Mouse (Mus musculus) R1 (cell line): Measurements from ENCODE around the gene Mvk.
A peak's percentile ranks its signal among the peaks of the same experiment; 100 is the strongest.

Experiments used
- DNase-seq: peaks from one replicate; pipeline ENCODE4 v3.0.0-alpha.2; 2018; ENCODE audit warnings: low read depth, low spot score

Mvk gene

DNA sequence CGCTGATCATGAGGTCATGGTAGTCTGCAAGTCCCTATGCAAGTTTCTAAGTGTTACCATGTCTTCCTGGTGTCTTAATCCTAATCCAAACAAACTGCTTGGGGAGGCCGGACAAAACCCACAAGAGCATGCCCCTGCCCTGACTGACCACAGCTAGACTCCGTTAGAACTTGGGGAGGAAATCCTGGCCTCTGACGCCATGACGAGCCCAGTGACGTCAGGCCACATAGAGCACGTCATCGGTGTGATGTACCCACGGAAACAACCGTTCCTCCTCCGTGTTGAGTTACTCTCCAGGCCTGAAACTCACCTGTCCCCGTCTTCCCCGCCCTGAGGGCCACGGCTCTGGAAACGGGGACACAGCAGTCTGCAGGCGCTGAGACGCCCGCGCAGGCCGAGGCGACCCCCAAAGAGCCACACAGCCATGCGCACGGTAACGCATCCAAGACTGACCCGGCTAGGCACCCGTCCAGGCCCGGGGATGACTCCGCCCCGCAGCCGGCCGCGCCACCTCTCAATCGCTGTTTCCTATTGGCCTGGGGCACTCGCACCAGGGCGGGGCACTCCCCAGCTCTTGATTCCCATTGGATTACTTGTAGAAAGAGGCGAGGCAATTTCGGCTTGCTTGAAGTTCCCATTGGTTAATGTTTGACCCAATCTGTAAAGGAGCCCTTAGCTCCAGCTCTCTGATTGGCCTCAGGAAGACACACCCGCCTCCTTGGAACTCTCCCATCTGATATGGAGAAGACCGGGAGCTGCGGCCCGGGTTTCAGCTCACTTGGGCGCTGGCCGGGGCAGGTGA, at the start of gene Mvk, which contains the start of gene Mmab:
Gene Mvk, plus strand, starts transcription at position 704 of the 802 bp plus-strand sequence.
Gene Mmab, minus strand, starts transcription at position 495 of the 802 bp plus-strand sequence.
- peak; percentile 100 for DNase-seq

DNA sequence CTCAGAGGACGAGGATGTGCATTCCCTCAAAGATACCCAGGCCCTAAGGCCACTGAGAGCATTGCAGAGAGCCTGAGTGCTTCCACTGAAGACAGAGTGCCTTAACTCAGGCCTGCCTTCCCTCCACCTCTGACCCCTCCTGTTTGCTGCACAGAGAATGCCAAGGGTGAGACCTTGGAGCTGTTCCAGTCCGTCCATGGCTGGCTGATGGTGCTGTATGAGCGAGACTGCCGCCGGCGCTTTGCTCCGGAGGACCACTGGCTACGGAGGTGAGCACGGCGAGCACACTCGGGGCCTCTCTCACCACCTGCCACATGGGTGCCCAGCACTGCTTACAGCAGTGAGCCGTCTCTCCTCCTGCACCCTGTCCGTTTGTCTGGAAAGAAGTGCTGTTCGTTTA, 37.5 kb upstream of the Mvk start:
- no peak for DNase-seq

DNA sequence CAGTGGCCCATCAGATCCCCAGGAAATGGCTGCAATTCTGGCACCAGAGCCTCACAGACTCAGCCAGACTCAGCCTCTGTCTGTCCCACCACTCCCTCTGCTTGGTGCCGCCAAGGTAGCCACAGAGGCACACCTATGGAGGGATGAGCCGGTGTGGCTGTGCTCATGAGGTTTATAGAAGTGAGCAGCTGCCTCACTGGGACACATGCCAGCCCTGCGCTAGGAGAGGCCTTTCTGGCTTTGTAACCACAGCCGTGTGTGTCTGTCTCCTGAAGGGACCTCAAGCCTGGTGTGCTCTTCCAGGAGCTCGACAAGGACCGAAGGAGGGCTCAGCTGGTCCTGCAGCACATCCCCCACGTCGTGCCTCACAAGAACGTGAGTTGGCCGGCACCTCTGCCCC, 36.8 kb upstream of the Mvk start:
- DNase-seq: no peak

DNA sequence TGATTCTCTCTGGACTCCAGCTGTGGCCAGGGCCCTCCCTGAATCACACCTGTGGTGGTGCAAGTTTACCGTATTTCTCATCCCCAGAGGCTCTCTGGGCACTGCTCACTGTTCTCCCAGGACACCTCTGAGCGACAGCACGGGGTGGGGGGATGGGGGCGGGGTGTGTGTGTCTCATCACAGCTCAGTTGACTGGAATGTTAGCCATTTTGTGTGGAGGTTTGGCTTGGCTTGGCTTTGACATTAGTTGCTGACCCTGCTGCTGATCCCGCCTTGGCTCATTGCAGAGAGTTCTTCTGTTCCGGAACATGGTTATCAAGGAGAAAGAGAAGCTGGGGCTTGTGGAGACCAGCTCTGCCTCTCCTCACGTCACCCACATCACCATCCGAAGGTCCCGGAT, 36.3 kb upstream of the Mvk start:
- no peak for DNase-seq

DNA sequence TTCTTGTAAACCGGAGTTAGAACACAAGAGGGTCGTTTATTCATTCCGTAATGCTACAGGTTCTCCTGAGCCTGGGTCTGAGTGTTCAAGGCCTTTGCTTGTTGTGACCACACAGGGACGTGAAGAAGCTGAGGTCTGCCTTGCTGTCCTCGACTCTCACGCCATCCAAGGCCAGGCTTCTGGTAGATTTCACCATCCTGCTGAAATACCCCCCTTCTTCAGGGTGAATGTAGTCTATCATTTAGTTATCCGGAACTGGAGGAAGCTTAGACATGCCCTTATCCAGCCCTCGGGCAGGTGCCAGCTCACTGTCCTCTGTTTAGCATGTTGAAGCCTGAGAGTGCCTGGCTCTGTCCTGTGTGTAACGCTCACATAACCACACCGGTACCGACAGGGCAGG, 35.2 kb upstream of the Mvk start:
- DNase-seq: no peak

DNA sequence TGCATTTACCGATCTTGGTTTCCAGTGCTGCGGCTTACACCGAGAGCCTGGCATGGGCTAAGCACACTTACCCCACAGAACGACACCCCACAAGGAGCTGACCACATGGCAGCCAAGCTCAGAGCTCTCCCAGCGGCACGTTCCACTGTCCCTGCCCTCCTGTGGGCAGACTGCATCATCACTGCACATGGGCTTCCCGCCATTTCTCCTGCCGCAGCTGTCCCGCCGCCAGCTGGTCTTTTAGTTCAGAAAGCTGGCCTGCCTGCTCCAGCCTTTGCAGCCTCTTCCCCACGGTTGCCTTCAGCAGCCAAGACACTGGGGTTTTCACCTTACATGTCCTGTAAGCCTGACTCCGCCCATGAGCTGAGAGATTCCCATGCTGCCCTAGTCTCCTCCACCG, 33.6 kb upstream of the Mvk start:
- DNase-seq: no peak

DNA sequence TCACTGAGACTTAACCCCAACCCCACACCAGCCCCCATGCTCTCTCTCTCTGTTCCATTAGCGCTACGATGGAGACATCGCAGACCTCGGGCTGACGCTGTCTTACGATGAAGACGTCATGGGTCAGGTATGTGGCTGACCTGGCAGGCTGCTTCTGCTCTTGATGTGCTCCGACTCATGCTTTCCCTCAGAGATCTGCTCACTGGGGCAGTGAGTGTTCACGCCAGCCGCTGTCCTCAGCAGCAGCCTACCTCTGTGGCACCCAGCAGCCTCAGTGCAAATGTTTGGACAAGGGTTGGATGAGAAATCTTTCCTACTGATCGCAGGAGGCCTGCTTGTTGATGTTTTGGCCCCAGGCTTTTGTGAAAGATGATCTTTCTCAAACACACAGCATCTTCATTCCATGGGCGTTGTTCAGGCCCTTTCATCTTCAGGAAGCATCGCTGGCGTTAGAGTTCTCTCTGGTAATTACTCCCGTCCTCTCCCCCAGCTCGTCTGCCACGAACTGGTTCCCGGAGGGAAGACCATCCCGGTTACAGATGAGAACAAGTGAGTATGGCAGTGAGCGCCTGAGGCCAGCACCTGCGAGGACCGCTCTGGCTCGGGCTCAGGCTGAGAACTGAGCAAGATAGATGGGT, 31.6 kb upstream of the Mvk start:
- peak; percentile 41 for DNase-seq

DNA sequence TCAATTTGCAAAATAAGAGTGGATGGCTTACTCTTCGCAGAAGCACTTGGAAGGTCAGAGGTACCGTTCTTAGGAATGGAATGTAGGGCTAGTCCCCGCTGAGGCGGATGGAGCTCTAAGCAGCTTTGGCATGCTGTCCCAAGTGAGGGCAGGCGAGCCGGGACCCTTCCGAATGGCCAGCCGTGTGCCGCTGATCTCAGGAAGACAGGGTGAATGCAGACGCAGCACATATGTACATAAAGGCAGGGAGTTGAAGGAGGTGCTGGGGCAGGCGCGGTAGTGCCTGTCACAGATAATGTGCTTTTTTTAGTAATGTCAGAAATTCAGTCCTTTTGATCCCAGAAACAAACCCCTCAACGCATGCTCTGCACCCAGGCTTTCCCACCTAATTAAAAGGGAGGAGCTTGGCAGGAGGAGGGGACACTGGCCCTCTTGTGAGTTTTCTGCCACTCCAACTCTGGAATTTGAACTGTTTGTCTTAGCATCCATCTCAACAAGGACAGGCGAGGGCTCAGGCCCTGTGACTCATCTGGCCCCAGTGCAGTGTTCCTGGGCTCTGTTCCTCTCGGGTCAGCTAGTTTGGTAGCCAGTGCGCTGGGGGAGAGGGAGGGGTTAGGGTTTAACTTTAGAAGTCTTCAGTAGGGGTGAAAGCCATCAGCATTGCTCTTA, 30.9 kb upstream of the Mvk start:
- no peak for DNase-seq

DNA sequence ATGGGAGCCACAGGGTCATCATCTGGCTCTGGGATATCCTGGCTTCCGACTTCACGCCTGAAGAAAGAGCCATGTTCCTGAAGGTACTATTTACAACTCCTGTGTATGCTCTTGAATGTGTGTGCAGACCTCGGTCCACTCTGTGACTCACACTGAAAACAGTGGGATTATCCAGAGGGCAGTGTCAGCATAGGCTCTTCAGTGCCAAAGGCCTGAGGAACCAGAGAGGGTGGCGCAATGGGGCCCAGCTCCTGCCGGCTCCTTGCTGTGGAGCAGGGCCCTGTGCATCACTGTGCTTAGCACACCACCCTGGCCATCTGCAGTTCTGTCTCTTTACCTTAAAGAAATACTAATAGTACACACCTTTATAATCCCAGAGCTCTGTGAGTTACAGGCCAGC, 28.5 kb upstream of the Mvk start:
- no peak for DNase-seq

DNA sequence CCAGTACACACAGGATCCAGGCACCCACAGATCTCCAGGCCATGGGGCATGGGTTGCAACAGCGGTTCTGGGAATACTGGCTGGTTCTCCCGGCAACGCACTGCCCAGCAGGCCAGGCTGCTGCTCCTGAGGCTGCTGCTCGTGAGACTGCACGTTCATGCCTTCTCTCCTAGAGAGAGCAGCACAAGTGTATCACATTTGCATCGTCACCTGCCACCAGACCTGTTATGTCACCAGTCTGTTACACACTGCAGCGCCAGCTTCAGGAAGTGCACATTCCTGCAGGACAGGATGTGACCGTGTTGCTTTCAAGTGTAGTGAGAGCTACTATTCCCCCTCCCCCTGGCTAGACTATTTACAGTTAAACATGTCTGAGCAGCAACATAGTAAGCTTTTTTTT, 27.2 kb upstream of the Mvk start:
- DNase-seq: no peak

DNA sequence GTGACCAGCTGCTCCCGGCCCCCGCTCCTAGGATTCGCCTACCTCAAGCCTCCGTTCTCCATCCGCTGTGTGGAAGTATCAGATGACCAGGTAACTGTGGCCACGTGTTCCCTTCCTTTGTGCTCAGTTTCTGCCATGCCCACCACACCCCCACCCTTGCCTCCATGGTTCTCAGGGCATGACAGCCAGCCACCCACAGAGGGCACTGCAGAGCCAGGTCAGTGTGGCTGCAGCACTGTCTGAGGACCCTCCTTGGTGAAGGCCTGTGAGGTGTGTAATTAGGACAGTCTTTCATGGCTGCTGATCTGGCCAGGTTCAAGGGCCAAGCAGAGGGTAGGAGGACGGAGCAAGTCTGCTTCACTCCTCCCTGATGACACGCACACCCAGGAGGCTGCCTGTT, 25.5 kb upstream of the Mvk start:
- peak; percentile 25 for DNase-seq

DNA sequence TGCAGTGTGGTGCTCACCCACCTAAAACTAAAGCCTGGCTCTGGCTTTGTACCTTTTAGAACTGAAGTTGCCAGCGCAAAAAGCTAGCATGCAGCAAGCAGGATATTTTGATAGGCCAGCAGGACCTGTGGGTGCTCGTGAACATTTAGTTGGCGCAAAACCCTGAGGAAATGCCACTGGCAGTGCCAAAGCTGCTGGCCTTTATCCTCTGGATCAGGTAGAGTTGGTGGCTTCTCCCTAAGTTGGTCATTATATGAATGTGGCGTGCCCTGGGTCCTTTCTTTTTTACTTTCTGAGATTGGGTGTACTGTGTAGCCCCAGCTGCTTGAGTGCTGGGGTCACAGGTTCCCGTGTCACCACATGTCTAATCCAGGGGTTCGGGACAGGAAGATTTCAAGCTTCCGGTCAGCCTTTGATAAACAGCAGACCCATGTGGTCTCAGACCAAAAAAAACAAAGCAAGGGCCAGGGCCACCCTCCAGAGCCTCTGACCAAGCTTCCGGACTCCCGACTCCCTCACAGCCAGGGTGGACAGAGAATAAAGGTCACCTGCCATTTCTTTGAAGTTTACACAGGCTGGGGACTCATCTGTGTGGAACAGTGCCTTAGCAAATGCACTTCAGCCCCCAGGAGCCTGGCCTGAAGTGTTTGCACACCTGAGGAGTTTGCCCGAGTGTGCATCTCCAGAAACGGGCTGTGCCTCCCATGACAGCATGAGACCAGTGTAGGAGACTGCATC, 22.3 kb upstream of the Mvk start:
- no peak for DNase-seq

DNA sequence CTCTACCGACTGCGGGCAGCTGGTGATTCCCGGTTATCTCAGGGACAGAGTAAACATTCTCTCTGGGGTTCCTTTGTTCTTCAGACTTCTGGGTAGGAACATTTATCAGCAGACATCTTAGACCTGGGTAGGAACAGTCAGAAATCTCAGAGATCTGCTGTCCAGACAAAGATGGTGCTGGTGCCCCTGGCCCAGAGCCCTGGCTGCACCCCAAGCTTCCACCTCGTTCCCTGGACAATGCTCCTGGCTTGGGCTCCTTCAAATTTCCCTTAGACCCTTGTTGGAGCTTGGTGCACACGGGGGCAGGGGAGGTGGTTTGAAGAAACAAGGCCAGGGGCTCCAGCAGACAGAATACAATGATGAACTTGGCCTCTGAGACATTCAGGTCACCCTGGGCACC, 21.5 kb upstream of the Mvk start:
- no peak for DNase-seq

DNA sequence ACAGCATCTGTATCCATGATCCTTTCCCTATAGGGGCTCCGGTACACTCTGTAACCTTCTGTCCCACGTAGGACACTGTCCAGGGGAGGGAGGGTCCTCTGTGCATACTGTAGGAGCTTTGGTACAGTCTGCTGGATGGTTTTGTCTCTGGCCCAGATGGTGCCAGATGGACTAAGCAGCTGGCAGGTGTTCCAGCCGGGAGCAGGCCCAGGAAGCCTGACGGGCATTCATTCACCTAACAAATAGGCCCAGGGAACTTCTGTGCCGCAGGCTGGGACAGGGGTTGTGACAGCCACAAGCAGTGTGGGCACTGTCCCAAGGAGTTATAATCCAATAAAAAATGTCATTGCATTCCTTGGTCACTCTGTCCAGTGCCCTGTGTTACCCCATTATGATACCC, 20.1 kb upstream of the Mvk start:
- DNase-seq: no peak

DNA sequence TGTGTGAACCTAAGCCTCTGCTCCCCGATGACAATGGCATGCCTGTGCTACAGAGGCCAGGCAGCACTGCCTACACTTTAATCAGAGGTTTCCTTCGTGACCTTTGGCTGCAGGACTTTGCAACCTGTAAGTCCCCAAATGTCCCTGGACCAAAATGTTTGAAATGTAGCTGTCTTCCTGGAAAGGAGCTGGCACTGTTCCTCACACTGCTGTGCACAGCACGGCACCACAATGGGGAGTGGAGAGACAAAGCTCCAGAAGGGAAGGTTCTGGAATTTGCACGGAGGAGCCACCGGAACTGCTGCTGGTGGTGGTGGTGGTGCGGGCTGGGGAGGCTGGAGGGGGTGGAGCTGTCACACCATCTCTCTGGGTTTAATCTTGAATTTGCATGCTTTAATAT, 17.3 kb upstream of the Mvk start:
- DNase-seq: no peak

DNA sequence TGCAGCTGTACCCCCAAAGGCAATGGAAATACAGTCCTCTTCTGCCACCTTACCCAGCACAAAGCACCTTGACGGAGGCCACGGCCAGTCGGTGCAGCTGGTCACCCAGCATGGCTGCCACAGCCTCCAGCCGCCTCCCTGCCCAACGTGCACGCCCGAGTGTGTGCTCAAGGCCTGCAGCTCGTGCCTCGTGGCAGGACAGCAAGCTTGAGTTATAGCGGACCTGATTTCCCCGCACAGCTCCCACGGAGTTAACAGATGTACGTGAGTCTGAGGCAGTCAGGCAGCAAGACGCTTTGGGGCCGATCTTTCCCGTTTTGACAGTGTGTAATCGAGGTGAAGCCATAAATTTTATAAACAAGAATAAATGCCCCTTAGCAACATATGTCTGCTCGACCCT, 15.4 kb upstream of the Mvk start:
- DNase-seq: no peak

DNA sequence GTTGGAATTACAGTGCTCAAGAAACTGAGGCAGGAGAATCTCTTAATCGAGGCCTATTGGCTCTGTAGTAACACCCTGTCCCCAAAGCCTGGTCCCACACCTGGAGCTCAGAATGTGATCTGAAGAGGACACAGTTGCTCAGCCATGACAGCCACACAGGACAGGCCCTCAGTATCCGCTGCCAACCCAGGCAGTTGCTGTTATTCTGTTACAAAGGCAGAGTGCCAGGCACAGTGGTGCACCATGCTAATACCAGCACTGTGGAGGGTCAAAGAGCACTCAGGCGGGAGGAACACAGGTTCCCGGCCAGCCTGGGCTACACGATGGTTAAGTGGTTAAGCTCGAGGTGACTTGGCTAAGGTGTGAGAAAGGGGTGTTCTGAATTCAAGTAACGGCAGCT, 14.3 kb upstream of the Mvk start:
- no peak for DNase-seq

DNA sequence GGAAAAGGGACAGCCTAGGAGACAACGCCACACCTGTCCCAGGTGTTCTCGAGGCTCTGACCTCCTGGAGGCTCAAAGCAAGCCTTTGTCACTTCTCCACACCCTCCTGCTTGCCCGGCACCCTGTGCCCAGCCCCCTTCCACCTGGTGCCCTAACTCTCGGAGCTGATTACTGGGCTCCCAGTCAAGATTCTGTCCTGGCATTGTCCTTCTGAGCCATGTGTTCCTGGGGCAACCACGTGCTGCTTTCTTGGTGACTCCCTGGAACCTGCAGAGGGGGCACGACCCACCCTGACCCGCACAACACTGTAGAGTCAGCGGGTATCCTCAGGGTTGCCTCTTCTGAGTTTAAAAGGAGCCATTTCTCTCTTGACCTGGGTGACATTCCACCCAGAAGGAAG, 9.7 kb upstream of the Mvk start:
- no peak for DNase-seq

DNA sequence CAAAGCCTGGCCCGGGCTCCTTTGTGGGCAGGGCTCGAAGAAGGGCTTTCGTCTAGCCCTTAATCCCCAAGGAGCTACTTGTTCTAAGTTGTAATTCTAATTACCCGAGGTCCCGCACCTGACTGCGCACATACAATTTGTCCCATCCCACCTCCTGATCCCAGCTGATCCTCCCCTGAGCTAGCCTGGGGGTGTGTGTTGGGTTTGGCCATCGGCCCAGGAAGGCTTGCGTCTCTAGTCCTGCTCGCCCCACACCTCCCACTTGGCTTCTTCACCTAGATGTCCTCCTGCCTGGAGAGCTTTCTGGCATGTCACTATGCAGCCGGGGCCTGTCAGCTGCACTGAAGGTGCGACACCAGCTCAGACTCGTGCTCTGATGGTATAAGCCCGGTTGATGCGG, 8.5 kb upstream of the Mvk start:
- DNase-seq: no peak

DNA sequence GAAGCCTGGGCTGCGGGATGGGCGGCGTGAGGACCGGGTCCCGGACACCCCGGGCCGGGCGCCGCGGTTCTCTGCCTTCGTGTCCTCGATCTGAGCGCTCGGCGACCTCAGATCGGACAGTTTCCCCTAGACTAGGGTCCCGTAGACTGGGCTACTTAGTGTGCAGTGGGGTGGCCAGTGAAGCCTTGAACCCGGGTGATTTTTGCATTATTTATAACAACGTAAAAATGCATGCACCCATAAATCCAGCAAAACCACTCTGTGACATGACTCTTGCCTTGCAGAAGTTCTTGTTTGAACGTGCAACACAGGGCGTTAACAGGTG, 261 bp downstream of the Mvk start:
- no peak for DNase-seq

DNA sequence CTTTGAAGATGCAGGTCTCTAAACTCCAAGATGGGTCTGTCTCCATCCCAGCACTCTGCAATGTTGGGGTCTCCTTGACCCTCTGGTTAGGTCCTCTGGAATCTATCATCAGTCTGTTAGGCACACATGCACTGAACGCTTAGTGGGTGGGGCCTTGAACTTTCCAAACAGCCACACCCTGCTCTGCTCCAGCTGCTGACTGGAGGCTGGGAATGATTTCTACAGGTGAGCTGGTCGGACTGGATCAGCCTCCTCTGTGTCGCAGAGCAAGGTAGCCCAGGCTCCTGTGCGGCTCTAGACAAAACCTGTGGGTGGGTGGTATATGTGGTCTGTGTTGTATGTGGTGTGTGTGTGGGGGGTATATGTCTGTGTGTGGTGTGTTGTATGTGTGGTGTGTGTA, 4.9 kb downstream of the Mvk start:
- no peak for DNase-seq

DNA sequence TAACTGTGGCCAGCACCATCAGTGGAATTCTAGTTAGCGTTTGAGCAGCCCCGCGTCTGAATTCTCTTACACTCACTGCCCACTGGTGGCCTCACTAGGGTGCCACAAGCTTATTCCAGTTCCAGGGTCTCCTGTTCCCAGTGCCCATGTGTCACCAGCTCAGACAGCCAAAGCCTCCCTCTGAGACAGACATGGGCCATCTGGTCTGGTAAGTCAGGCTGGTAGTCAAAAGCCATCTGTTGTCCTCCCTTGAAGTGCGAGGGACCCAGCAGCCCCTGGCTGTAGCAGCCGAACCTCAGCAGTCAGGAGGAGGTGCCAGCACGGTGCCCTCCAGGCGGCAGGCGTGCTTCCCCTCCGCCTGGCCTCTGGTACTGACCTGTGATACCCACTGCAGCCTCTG, 12.2 kb downstream of the Mvk start:
- no peak for DNase-seq
